Mouse (Mus musculus): ENCODE results near the gene Zfhx3. TPM values are rescaled to one million over a fixed set of nuclear protein-coding genes. Genes with fewer than 3 reads are reported as not detected.

Zfhx3 gene
- total RNA-seq, 4 experiments from 2014 or later: 7.9 to 9.2 (median 8.0) TPM

- DNase-seq (ENCODE audit: low spot score in 2 of 2): no peak
Measured at GRCm38 (mm10) chr8:108885450-108885849, 943.0 kb downstream of the Zfhx3 start.

DNA sequence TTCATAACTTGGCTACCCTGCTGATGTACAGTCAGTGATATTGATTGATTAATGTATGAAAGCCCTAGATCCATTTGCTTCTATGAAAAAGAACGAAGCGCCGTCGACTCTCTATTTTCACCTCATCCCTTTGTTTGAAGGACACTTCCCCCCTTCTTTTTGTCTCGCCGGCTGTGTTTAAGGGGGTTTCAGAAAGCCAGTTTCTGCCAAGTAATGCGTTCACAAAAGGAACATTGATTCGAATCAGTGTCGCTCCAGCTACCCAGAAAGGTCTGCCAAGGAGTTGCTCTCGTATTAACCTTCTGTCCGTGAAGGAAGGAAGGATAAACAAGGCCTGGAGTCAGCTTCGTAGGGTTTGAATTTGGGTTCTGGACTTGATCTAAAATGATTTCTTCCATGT is 943.4 kb downstream of the Zfhx3 start:
- DNase-seq (ENCODE audit: low spot score in 2 of 2): no peak

DNA sequence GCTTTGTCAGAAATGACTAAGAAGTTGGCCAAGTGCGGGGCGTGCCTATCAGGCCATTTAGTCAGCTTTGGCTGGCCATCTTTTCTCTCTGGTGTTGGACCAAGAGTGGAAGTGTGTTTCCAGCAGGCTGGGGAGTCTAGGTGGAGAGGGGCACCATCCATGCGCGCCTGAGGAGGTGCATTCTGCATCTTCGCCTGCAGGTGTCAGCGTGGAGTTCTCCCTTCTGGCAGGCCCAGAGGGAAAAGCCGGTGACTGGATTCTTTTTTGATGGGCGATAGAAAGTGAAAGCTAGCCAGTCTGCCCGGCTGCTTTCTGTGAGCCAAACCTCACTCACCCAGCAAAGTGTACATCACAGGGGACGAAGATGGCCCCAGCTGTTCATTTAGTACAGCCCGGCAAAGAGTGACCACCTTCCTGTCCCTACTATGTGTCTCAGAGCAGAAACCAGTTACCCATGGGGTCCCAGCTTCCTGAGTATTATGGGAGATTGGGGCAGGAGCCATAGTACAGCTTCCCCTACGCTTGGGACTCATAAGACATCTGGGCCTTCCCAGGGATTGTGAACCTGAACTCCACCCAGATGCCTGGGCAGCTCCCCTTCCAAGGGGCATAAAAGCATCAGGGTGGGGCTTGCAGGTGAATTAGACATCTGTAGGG is 944.3 kb downstream of the Zfhx3 start:
- peak; percentile 61 to 73 for DNase-seq (ENCODE audit: low spot score in 2 of 2)

DNA sequence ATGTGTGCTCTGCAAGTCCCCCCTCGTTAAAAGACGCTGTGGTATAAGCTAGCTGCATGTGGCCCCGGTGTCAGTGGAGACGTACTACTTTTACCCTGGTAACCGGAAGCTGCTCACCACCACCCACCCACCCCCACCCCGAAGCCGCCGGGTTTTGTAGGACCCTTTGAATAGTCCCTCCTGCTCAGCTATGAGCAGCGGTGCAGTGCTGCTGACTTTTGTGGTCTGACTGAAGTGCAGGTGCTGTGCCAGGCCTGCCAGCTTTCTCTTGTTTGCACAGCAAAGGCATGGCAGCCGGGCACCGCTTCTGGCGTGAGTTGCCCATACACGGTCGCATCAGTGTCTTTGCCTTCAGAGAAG is 944.8 kb downstream of the Zfhx3 start:
- no peak for DNase-seq (ENCODE audit: low spot score in 2 of 2)

- no peak for DNase-seq (ENCODE audit: low spot score in 2 of 2)
Measured at GRCm38 (mm10) chr8:108887890-108888289, 945.4 kb downstream of the Zfhx3 start.

GRCm38 (mm10) chr8:108888924-108889323 is 946.5 kb downstream of the Zfhx3 start:
- DNase-seq (ENCODE audit: low spot score in 2 of 2): no peak

- no peak for DNase-seq (ENCODE audit: low spot score in 2 of 2)
Measured at GRCm38 (mm10) chr8:108889406-108889805, 947.0 kb downstream of the Zfhx3 start.

- DNase-seq (ENCODE audit: low spot score in 2 of 2): no peak
Measured at GRCm38 (mm10) chr8:108894287-108894686, 951.8 kb downstream of the Zfhx3 start.

- DNase-seq (ENCODE audit: low spot score in 2 of 2): peak; percentile 49 to 65
Measured at GRCm38 (mm10) chr8:108896468-108897346, 954.3 kb downstream of the Zfhx3 start.

GRCm38 (mm10) chr8:108897347-108898100 is 955.1 kb downstream of the Zfhx3 start:
- no peak for DNase-seq (ENCODE audit: low spot score in 2 of 2)

- DNase-seq (ENCODE audit: low spot score in 2 of 2): no peak
Measured at GRCm38 (mm10) chr8:108899251-108899771, 956.9 kb downstream of the Zfhx3 start.

- DNase-seq (ENCODE audit: low spot score in 2 of 2): no peak
Measured at GRCm38 (mm10) chr8:108900541-108900940, 958.1 kb downstream of the Zfhx3 start.

- no peak for DNase-seq (ENCODE audit: low spot score in 2 of 2)
Measured at GRCm38 (mm10) chr8:108901208-108901607, 958.8 kb downstream of the Zfhx3 start.

DNA sequence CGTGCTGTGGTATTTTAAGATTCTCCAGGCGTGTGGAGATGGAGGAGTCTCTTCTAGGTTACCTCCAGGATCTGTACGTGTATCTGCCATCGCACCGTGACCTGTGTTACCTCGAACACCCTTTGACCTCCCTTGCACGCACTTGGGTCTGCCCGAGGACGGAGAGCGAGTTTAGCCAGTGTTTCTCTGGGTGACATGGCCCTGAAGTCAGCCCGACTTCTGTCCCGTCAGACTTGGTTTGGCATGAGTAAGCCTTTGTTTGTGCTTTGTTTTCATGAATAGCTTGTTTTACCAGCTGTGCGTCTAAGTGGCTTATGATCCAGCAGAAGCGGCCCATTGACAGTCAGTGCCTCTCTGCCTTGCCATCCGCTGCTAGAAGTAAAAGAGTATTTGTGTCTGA is 961.1 kb downstream of the Zfhx3 start:
- no peak for DNase-seq (ENCODE audit: low spot score in 2 of 2)

- no peak for DNase-seq (ENCODE audit: low spot score in 2 of 2)
Measured at GRCm38 (mm10) chr8:108904288-108904971, 962.0 kb downstream of the Zfhx3 start.

GRCm38 (mm10) chr8:108908066-108908465 is 965.6 kb downstream of the Zfhx3 start:
- DNase-seq (ENCODE audit: low spot score in 2 of 2): no peak

DNA sequence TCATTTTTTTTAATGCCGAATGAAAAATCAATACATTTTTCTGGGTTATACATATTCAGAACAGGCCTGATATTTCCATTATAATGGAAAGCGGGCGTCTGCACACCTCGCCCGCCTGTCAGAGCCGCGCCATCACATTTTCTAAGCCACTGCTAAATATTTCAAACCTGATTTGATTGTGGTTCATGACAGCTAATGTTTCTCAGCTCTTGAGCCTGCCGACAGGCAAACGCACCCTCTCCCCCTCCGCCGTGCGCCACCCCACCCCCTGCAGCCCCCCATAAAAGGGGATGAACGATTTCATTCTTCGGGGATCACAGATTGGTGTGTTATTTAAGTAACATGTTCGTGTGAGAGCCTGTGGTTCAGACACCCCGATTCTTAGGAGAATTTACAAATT is 966.1 kb downstream of the Zfhx3 start:
- DNase-seq (ENCODE audit: low spot score in 2 of 2): no peak

- DNase-seq (ENCODE audit: low spot score in 2 of 2): no peak
Measured at GRCm38 (mm10) chr8:108909035-108909434, 966.6 kb downstream of the Zfhx3 start.

DNA sequence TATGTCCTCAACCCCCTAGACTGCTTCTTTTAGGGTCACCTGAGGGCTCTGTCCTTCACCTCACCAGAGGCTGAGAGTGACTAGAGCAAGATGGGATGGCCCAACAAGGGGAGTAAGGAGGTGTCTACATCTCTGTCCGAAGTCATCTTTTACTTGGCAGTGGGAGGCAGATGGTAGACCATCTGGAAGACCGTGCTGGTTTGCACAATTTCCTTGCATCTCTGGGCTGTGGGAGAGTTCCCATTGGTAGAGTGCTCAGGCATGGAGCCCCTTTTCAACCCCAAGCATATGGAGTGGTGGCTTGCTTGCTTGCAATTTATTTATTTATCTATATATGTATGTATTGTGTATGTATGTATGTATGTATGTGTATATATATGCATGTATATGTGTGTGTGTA is 967.0 kb downstream of the Zfhx3 start:
- no peak for DNase-seq (ENCODE audit: low spot score in 2 of 2)

DNA sequence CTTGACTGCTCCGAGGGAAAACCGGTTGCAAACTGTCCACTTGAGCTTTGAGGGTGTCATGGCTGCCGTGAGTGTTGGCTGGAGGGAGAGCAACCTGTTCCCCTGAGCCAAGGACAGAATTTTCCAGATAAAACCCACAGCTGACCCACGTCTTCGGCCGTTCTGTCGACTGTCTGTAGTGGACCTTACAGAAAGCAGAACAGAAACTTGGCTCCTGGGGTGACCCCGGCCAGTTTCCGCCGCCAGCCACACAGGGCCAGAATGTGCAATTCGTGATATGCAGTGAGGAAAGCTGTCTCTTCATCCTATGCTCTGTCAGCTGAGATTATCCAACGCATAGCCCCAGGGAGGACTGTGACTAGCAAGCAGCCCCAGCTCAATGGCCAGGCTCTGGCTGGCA is 968.4 kb downstream of the Zfhx3 start:
- DNase-seq (ENCODE audit: low spot score in 2 of 2): no peak

DNA sequence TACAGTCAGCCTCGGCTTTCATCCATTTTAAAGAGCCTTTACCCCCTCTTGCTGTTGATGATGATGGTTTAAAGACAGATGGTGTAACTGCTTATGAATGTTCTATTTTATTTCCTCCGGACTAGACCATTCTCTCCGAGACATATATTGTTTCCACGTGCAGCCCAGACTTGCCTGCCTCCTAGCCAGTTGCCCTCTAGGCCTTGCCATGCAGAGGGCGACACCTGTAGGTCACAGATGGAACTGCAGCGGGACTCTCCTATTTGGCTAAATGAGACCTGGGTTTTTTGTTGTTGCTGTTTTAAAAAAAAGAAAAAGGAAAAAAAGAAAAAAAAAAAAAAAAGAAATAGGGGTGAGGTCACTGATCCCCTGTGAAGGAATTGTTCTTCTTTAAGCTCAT is 969.1 kb downstream of the Zfhx3 start:
- DNase-seq (ENCODE audit: low spot score in 2 of 2): peak; percentile 59 to 87
